Mouse (Mus musculus) thymus, adult 2 months (tissue): ENCODE data around the gene Fam189a1.

ENCODE experiments used
- CTCF ChIP-seq: fragments of 200-500 bp; IDR thresholded peaks from 2 replicates; pipeline ENCODE4 v1.5.1; 2012; ENCODE audit warnings: mild to moderate bottlenecking, control low read depth, low read length, moderate library complexity, borderline replicate concordance; ENCODE audit not compliant: control insufficient read depth, poor library complexity, insufficient read depth; ENCODE audit errors: extremely low read depth
- POLR2A ChIP-seq: fragments of 200-500 bp; IDR thresholded peaks from 2 replicates; pipeline ENCODE4 v1.6.1; 2012; ENCODE audit warnings: mild to moderate bottlenecking, low read length, control low read depth, moderate library complexity; ENCODE audit not compliant: control insufficient read depth, poor library complexity, insufficient read depth; ENCODE audit errors: extremely low read depth

- TF ChIP-seq CTCF = no peak
- no peak for TF ChIP-seq POLR2A
Measured at GRCm38 (mm10) chr7:64944686-64945085, 211.7 kb downstream of the Fam189a1 start.
